Comparison of ENCODE assay signal across 1 mouse cellular context in the genomic region with DNA sequence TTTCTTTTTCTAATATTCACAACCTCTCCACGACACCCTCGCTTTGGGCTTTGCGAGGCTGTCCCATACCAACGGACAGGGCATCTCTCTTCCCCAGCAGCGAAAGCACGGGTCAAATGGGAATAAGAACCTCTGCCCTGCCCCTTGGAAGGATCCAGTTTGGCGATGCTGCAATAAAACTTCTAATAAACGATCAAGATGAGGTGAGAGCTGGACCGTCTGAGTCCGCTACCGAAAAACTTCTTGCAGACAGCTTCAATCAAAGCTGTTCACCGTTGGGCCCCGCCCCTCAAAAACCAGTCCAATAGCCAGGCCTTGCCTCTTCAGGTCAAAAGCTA.
TF ChIP-seq lines count a peak whose summit lies in the region.

No protein-coding gene starts in this region.

TF ChIP-seq in CH12.LX, 34 proteins besides CTCF, POLR2A, EP300 and RAD21 (continued from another document):
- peak; percentile 83 for TF ChIP-seq NELFE (IDR thresholded peaks at IDR 0.05; ENCODE audit: low read depth, low read length)
- TF ChIP-seq SIN3A (IDR thresholded peaks at IDR 0.05; ENCODE audit: low read length) = no peak
- no peak for TF ChIP-seq ZC3H11A (IDR thresholded peaks at IDR 0.05; ENCODE audit: low read depth, low read length)
- no peak for TF ChIP-seq ELF1 (IDR thresholded peaks at IDR 0.05; ENCODE audit: low read depth, low read length)
- peak; percentile 78 for TF ChIP-seq TBP (conservative IDR thresholded peaks at IDR 0.05; ENCODE audit: low read depth, low read length)
- no peak for TF ChIP-seq BHLHE40 (IDR thresholded peaks at IDR 0.05; ENCODE audit: low read depth, low read length)
- no peak for TF ChIP-seq MXI1 (IDR thresholded peaks at IDR 0.05; ENCODE audit: low read depth, low read length)
- no peak for TF ChIP-seq ETS1 (conservative IDR thresholded peaks at IDR 0.05; ENCODE audit: low read depth, low read length)
- no peak for TF ChIP-seq JUND (conservative IDR thresholded peaks at IDR 0.05; ENCODE audit: low read depth, low read length)
- no peak for TF ChIP-seq MAX (IDR thresholded peaks at IDR 0.05; ENCODE audit: low read length)
- no peak for TF ChIP-seq CHD2 (IDR thresholded peaks at IDR 0.05; ENCODE audit: low read length)
- TF ChIP-seq GABPA (IDR thresholded peaks at IDR 0.05; ENCODE audit: insufficient replicate concordance, low read depth, low read length) = no peak
- no peak for TF ChIP-seq SMC3 (IDR thresholded peaks at IDR 0.05; ENCODE audit: low read depth, low read length)
- no peak for TF ChIP-seq USF2 (conservative IDR thresholded peaks at IDR 0.05; ENCODE audit: low read depth, low read length)
- TF ChIP-seq E2F4 (IDR thresholded peaks at IDR 0.05; ENCODE audit: insufficient replicate concordance, low read depth, low read length) = no peak
- peak; percentile 6; the same call in 1 of the 2 replicates for TF ChIP-seq MAZ (IDR thresholded peaks at IDR 0.05; ENCODE audit: low read depth, low read length)
- no peak for TF ChIP-seq ZKSCAN1 (IDR thresholded peaks at IDR 0.05; ENCODE audit: borderline replicate concordance, low read depth, low read length)
- TF ChIP-seq TCF12 (IDR thresholded peaks at IDR 0.05; ENCODE audit: low read depth, low read length) = peak; percentile 71; the same call in 1 of the 2 replicates
- 0 out of 2 replicates have a peak, but pooled peaks have one; percentile 17 for TF ChIP-seq NRF1 (IDR thresholded peaks at IDR 0.05; ENCODE audit: low read depth, low read length)
- TF ChIP-seq ZNF384 (IDR thresholded peaks at IDR 0.05; ENCODE audit: low read depth, low read length) = no peak
- no peak for TF ChIP-seq PAX5 (IDR thresholded peaks at IDR 0.05; ENCODE audit: low read length)
- no peak for TF ChIP-seq HCFC1 (IDR thresholded peaks at IDR 0.05; ENCODE audit: low read depth, low read length)
- no peak for TF ChIP-seq IRF4 (IDR thresholded peaks at IDR 0.05; ENCODE audit: low read depth, low read length)
- 0 out of 2 replicates have a peak, but pooled peaks have one; percentile 31 for TF ChIP-seq RCOR1 (conservative IDR thresholded peaks at IDR 0.05; ENCODE audit: low read depth, low read length)
- no peak for TF ChIP-seq MAFK (IDR thresholded peaks at IDR 0.05; ENCODE audit: insufficient replicate concordance, low read length)
- TF ChIP-seq CHD1 (IDR thresholded peaks at IDR 0.05; ENCODE audit: low read depth, low read length) = no peak
- no peak for TF ChIP-seq POLR2AphosphoS2 (IDR thresholded peaks at IDR 0.05; ENCODE audit: low read depth, low read length)
- TF ChIP-seq KAT2A (IDR thresholded peaks at IDR 0.05; ENCODE audit: insufficient replicate concordance, low read length) = no peak
- TF ChIP-seq JUN (IDR thresholded peaks at IDR 0.05; ENCODE audit: insufficient read depth, low read depth, low read length) = no peak
- 0 out of 2 replicates have a peak, but pooled peaks have one; percentile 46 for TF ChIP-seq ZMIZ1 (IDR thresholded peaks at IDR 0.05; ENCODE audit: low read depth, low read length)
- TF ChIP-seq USF1 (IDR thresholded peaks at IDR 0.05; ENCODE audit: low read depth, low read length) = no peak
